Mouse (Mus musculus) cortical plate, adult 2 months (tissue): ENCODE measurements around the gene Pla2g15. TPM values are rescaled to one million over a fixed set of nuclear protein-coding genes. Genes with fewer than 3 reads are reported as not detected.

Source experiments
- H3K27ac ChIP-seq: fragments of 200-500 bp; 2 replicates; pipeline ENCODE4 v1.5.1; 2012; ENCODE audit warnings: low read length, control low read depth, inconsistent platforms; ENCODE audit not compliant: insufficient read depth
- H3K4me1 ChIP-seq: fragments of 200-500 bp; 2 replicates; pipeline ENCODE4 v1.6.1; 2011; ENCODE audit warnings: low read length; ENCODE audit not compliant: control insufficient read depth, insufficient read depth
- H3K4me3 ChIP-seq: fragments of 200-500 bp; 2 replicates; pipeline ENCODE4 v1.5.1; 2011; ENCODE audit warnings: mild to moderate bottlenecking, low read length, control low read depth; ENCODE audit not compliant: insufficient read depth
- CTCF ChIP-seq: fragments of 200-500 bp; IDR thresholded peaks from 2 replicates; pipeline ENCODE4 v1.5.1; 2011; ENCODE audit warnings: mild to moderate bottlenecking, control low read depth, low read length; ENCODE audit not compliant: insufficient read depth; ENCODE audit errors: extremely low read depth
- POLR2A ChIP-seq: fragments of 200-500 bp; IDR thresholded peaks from 2 replicates; pipeline ENCODE4 v1.6.1; 2011; ENCODE audit warnings: mild to moderate bottlenecking, low read length, control low read depth; ENCODE audit not compliant: insufficient read depth; ENCODE audit errors: extremely low read depth
- polyA plus RNA-seq: library from polyadenylated mRNA; depleted of rRNA; stranded (reverse); fragments of >200 nt; gene quantifications from 2 replicates; pipeline ENCODE4 v1.2.3, GENCODE M21; 2012

Gene Pla2g15
- polyA plus RNA-seq, 1 experiment, result 19.9 TPM

DNA sequence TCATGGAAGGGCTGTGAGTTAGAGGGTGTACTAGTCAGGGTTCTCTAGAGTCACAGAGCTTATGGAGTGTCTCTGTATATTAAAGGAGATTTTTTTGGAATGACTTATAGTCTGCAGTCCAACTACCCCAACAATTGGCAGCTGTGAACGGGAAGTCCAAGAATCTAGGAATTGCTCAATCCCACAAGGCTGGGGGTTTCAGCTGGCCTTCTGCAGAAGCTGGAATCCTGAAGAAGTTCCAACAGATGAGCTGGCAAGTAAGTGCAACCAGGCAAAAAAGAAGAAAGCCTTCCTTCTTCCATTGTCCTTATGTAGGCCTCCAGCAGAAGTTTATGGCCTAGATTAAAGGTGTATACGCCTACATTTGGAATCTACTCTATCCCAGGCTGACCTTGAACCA is 4.9 kb upstream of the Pla2g15 start:
- no peak overlapping the region for H3K4me3 ChIP-seq
- no peaks in the 10 kb centered on the region for H3K4me1 ChIP-seq
- TF ChIP-seq CTCF, result no peak
- TF ChIP-seq POLR2A, result no peak
- H3K27ac ChIP-seq, result no peak overlapping the region

- H3K27ac ChIP-seq, result no peak overlapping the region
- H3K4me1 ChIP-seq, result no peaks in the 10 kb centered on the region
- H3K4me3 ChIP-seq, result no peak overlapping the region
- TF ChIP-seq CTCF (no peak), POLR2A (no peak)
Observed at GRCm38 (mm10) chr8:106146014-106146413, 4.2 kb upstream of the Pla2g15 start.

DNA sequence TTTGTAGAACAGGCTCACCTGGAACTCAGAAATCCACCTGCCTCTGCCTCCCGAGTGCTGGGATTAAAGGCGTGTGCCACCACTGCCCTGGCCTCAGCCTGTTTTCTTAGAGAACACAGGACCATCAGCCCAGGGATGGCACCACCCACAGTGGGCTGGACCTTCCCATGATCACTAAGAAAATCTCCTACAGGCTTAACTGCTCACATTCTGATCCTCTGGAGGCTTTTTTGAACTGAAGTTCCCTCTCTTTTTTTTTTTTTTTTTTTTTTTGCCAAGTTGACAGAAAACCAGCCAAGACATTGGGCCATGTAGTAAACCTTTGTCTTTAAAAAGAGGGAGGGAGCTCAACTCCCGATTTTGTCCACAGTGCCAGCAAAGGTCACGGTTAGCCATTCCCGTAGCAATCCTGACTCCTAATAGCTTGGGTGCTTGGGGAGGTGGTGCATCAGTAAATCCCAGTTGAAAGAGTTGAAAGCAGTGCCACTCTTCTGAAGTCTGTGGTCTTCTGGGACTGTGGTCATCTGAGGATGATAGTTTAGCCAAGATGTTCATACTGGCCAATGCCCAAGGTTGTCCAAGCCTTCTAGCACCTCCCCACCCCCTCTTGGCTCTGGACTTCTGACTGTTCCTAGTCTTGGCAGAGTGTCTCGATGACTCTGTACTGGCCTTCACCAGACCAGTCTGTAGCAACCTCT is 2.2 kb upstream of the Pla2g15 start:
- TF ChIP-seq CTCF, result no peak
- no peak for TF ChIP-seq POLR2A

GRCm38 (mm10) chr8:106149025-106149424 is 1.2 kb upstream of the Pla2g15 start:
- Histone ChIP-seq H3K27ac (no peak overlapping the region), H3K4me1 (no peaks in the 10 kb centered on the region; the same call in 1 of the 2 replicates), H3K4me3 (no peak overlapping the region)
- no peak for TF ChIP-seq CTCF
- TF ChIP-seq POLR2A, result no peak

More for the DNA sequence above, 2.2 kb upstream of the Pla2g15 start:
- Histone ChIP-seq H3K4me1 (no peaks in the 10 kb centered on the region; the same call in 1 of the 2 replicates), H3K4me3 (no peak overlapping the region), H3K27ac (no peak overlapping the region)

DNA sequence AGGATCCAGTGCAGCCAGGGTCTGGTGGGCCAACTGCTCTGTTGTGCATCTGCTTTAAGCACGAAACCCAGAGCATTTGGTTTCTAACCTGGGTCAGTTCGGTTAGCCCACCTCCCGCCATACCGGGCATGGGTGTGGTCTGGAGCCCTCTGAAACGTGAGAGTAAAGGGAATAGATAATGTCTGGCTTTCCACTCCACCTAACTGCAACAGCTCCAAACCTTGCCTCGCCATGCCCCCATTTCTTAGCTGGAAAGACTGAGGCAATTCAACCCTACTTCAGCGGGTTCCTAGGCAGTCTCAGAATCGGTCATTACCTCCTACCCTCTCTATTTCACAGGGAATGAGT is 428 bp downstream of the Pla2g15 start:
- TF ChIP-seq POLR2A (no peak), CTCF (no peak)
- Histone ChIP-seq H3K27ac (no peak overlapping the region), H3K4me3 (peak overlapping the region; percentile 82), H3K4me1 (no peaks in the 10 kb centered on the region; the same call in 1 of the 2 replicates)

GRCm38 (mm10) chr8:106151041-106151440 is 842 bp downstream of the Pla2g15 start:
- Histone ChIP-seq H3K4me3 (peak overlapping the region; percentile 82), H3K27ac (no peak overlapping the region), H3K4me1 (no peaks in the 10 kb centered on the region; the same call in 1 of the 2 replicates)
- TF ChIP-seq CTCF (no peak), POLR2A (no peak)

DNA sequence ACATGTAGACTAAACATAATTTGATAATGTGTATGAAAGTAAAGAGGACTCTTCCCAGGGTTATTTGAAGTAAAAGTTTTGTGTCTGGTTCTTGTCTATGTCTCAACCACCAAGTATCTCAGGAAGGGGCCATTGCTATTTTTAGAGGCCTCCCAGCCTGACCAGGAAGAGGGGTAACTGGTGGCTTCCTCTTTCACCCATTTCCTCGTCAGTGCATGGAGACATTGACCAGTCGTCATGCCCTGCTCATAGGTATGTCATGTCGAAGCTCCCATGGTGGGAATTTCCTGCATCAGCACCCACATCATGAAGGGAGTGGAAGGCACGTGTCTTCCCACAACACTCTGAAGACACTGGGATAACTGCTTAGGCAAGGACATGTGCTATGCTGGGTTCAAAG is 2.7 kb downstream of the Pla2g15 start:
- no peaks in the 10 kb centered on the region; the same call in 1 of the 2 replicates for H3K4me1 ChIP-seq
- TF ChIP-seq CTCF, result no peak
- TF ChIP-seq POLR2A, result no peak
- H3K27ac ChIP-seq, result no peak overlapping the region
- H3K4me3 ChIP-seq, result no peak overlapping the region

GRCm38 (mm10) chr8:106157419-106157818 is 7.2 kb downstream of the Pla2g15 start:
- TF ChIP-seq POLR2A, result no peak
- no peak for TF ChIP-seq CTCF
- no peak overlapping the region for H3K4me3 ChIP-seq
- H3K4me1 ChIP-seq, result no peaks in the 10 kb centered on the region
- H3K27ac ChIP-seq, result no peak overlapping the region

- H3K4me3 ChIP-seq, result no peak overlapping the region
- H3K27ac ChIP-seq, result no peak overlapping the region
- no peak for TF ChIP-seq POLR2A
- H3K4me1 ChIP-seq, result no peaks in the 10 kb centered on the region
Observed at GRCm38 (mm10) chr8:106158381-106158780, 8.2 kb downstream of the Pla2g15 start.

DNA sequence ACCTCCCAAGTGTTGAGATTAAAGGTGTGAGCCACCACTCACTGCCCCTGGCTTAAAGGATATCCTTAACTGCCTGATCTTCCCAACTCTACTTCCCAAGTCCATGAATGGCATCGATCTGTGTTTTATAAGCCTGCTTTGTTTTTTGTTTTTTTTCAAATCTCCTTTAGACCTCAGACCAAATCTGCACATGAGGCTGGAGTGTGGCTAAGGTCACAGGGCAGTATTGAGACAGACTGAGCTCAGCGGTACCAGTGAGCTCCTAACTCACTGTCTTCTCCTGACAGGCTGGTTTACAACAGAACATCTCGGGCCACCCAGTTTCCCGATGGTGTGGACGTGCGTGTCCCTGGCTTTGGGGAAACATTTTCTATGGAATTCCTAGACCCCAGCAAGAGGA is 9.7 kb downstream of the Pla2g15 start:
- Histone ChIP-seq H3K27ac (no peak overlapping the region), H3K4me3 (no peak overlapping the region), H3K4me1 (no peaks in the 10 kb centered on the region)
- no peak for TF ChIP-seq CTCF
- no peak for TF ChIP-seq POLR2A
